Mouse (Mus musculus) adrenal gland, postnatal 4 days (tissue): Measurements from ENCODE around the gene Slc24a3. TPM values are rescaled to one million over a fixed set of nuclear protein-coding genes. Genes with fewer than 3 reads are reported as not detected.
A peak's percentile ranks its signal among the peaks of the same experiment; 100 is the strongest.

Experiments
- DNase-seq, 2 experiments: peaks; one replicate each; pipeline ENCODE4 v3.0.0; 2021 to 2022; ENCODE audit warnings: low spot score in 2 of 2, mixed read lengths in 2 of 2
- total RNA-seq, 2 experiments: library from RNA; stranded (reverse); gene quantifications; 2 replicates each; pipeline ENCODE4 v1.2.3; 2021

Gene Slc24a3
- total RNA-seq, 2 experiments from 2014 or later: 14.4 to 18.3 TPM

- no peak for DNase-seq
These were observed 443.5 kb downstream of the Slc24a3 start for GRCm38 (mm10) chr2:145610796-145611705.

GRCm38 (mm10) chr2:145612937-145613336 is 445.4 kb downstream of the Slc24a3 start:
- no peak for DNase-seq

DNA sequence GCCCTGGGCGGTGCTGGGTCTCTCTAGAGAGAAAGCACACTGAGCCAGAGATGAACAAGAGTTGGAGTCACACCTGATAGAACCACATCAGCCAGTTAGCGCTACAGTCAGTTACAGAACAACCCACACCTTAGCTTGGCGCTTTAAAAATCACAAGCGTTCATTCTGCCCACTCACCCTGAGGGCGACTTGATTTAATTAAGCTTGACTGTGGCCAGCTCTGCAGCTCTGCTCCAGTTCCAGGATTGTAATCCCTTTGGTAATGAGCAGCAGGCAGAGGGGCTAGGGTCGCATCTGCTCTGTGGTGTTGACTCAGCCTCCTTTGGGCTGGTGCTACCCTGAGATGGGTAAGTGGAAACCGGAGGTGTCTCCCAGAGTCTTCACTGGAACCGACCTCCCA is 446.2 kb downstream of the Slc24a3 start:
- DNase-seq: no peak

DNA sequence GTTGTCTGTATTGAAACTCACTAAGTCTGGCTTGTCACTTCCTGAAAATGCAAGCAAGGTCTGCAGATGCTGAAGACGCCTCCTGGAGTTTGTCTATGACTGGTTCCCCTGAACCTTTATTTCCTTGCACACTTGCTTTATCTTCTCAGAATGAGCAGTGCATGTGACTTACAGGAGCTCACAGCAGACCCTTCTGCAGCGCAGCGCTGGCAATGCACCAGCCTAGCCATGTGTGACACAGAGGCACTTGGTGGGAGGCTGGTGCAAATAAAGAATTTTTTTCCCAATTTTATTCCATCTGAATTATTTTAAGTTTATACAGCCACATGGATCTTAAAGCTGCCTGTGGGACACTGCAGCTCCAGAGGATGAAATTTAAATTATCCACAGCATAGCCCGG is 452.1 kb downstream of the Slc24a3 start:
- DNase-seq: no peak

DNA sequence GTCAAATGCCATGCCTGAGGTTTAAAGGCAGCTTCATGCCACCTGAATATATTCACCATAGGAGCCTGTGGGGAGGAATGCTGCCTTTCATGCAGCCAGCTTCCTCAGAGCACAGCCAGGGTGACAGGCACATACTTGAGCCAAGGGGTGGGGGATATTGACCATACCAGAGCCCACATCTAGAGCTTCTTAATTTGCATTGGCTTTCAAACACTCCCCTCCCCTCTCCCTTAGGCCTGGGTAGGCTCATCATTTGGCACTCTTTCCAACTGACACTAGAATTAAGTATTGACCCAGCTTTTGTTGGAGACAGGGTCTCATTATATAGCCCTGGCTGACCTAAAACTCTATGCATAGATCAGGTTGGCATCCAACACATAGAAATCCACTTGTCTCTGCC is 453.2 kb downstream of the Slc24a3 start:
- DNase-seq: no peak

DNA sequence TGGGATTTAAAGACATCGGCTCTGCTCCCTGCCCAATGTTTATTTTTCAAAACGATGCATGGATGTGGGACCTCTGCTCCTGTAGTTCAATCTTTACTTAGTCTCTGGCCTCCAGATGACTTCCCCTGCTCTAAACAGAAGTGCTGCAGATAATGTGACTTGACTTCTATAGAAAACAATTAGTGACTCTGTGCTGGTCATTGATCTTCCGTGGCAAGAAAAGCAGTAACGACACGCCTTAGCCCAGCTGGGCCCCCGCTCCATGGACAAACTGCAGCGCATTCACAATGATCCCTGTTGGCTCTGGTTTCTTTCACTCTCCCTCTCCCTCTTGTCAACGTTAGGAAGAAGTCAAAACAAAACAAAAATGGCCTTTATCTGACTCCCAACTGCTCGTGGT is 453.6 kb downstream of the Slc24a3 start:
- no peak for DNase-seq

DNA sequence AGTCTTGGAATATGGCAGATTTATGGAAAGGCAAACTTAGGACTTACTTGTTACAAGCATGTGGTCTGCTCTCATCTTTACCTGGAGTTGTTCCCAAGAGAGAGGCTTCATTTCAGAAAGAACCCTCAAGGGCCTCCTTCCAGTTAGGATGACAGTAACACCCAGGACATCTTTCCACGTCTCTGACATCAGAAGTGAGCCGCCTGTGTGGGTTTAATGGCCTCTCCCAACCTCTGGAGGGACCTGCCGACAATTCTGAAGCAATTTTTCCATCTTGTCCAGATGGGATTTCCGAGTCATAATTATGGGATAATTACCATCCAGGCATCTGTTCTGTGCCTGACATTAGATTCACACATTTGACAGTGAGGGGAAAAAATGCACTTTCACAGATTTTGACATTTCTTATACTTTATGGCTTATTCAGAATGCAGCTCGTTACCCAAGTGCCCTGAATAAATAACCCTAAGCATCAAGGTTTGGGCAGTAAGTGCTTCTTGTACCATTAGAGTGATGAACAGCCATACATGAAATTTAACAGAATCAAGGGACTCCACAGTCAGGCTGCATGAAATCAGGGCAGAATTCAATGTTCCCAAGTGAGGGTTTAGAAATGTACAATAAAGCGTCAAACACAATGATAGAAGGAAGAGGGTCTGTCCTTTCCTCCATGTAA is 463.7 kb downstream of the Slc24a3 start:
- no peak for DNase-seq

DNA sequence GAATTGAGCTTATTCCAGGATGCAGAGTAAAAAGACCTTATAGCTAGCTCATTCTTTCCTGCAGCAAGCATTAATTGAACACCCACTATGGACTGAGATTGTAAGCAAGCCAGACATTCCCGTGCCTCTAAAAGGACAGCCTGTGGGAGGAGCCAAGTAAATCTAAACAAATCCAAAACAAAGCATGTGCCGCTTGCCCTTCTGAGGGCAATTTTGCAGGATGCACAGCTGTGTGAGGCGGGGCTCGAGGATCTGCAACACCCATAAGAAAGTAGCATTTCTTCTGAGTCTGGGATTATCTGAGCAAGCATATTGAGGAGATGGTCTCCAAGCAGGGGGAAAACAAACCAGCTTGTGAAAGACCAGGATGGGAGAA is 464.2 kb downstream of the Slc24a3 start:
- no peak for DNase-seq

GRCm38 (mm10) chr2:145633811-145634210 is 466.3 kb downstream of the Slc24a3 start:
- DNase-seq: no peak

DNA sequence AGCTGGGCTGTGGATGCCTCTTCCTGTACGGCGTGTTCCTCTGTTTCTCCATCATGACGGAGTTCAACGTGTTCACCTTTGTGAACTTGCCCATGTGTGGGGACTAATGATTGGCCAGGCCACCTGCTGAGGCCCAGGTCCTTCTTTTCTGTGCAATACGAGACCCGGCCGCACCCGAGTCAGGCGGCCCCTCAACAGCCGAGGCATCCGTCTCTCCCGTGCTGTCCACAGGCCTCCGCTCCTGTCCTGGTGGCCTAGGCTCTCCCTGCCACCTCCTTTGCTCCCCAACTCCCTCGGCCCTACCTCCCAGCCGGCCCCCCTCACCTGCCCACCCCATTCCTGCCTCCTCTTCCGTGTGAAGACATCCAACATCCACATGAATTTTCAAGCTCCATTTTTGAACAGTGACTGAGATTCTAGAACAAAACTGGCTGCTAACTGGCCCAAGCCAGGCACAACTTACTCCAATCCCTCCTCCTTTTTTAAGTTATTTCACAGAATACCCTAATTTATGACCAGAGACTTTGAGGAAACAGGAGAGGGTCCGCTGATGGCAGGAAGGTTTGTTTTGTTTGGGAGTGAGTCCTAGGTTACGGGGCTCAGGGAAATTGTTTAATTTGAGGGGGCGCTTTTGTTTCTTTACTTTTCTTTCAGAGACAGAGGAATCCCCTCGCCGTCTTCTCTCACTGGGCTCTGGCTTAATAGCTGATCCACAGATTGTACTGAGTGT is 472.9 kb downstream of the Slc24a3 start:
- DNase-seq: no peak

DNA sequence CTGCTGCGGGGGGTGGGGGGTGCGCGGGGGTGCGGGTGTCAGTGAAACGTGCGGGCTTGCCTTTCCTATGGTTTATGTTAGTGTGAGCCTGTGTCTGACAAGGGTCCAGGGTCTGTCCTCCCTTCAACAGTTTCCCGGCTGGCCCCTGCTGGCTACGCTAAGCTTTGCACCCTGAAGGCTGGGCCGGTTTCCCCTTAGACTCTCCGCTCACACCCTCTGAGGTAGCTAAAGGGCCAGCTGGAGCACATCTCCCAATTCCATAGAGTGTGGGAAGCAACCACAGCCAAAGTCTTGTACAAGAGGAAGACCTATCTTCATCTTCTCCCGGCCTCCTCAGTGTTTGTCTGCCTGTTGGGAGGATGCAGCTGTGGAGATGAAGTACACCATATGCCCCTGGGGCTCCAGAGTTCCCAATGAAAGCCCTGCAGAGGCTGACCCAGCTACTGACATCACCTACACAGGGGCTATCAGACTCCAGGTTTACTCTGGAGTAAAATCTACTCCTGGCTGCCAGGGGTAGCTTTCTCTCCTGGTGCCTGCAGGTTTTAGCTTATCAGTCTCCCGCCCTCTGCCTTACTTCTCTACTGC is 487.9 kb downstream of the Slc24a3 start:
- no peak for DNase-seq

DNA sequence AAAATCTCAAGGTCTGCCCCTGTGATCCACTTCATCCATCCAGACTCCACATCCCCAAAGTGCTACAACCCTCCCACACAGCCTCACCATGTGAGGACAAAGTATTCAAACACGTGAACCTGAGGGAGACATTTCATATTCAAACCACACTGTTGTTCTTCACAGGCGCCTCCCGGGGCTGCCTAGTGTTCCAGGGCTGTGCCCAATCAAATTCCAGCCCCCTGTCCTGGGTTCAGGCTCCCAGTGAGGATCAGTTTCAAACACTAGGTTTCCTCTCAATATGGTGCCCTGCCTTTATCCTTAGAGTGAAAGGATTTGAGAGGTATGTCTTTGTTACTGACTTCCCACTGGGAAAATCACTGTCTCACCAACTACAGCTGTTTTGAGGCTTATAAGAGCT is 488.6 kb downstream of the Slc24a3 start:
- DNase-seq: no peak

DNA sequence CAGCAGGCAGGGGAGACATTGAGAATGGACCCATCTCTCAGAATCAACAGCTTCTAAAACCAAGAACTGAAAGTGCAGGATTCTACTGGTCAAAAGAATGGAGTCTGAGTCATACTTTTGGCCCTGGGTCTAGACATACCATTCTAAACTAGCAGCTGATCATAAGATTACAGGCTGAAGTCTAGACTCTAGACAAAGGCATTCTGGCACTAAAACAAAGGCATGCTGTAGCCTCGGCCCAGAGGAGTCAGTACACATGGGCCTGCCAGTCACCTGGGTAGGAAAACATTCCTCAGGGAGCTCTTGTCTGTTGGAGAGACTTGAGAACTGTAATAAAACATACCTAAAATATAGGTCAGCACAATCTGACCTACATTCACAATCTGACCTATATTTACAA is 489.2 kb downstream of the Slc24a3 start:
- no peak for DNase-seq

GRCm38 (mm10) chr2:145661242-145661641 is 493.7 kb downstream of the Slc24a3 start:
- DNase-seq: no peak

DNA sequence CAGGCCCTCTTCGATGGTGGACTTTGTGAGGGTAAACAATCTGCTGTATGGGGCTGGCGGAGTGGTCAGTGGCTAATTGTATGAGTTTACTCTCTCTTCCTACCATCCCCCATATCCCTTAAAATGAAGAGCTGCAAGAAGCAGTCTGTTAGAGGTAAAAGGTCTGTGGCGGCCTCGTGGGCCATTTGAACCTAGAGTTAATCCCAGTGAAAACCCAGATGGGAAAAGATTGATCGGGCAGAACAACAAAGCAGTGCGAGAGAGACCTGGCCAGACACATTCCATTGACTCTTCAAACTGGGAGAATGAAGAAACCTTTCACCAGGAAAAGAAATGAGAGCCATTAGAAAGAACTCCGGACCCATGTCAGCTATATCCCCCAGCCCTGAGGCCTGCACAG is 496.3 kb downstream of the Slc24a3 start:
- no peak for DNase-seq

DNA sequence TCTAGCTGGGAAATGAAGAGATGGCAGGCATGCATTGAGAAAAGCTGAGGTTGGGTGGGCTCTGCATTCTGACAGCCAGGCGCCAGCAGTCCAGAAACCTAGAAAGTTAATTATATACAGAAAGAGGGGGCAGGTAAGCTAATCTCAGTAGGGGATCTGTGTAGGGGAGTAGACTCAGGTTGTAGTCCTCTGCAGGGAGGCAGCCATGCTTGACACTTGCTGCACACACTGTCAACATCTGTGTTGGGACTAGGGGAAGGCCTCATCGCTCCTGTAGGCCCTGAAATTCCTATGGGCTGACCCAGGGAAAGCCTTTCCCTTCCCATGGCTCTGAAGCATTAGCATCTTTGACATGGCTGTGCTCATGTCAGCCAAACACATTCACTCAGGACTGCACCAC is 496.8 kb downstream of the Slc24a3 start:
- no peak for DNase-seq

DNA sequence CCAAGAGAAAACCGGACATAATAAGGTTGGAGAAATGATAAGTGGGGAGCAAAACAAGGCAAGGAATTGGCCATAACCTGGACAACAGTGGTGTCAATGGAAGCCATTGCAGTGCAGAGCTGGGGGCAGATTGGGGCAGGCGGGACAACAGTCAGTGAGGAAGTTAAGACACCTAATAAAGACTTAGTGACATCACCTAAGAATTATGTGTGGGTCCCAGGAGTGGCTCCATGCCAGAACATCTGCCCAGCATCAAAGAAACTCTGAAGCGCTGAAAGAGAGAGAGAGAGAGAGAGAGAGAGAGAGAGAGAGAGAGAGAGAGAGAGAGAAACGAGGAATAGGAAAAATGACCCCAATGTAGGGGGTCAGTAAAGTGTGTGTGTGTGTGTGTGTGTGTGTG is 500.6 kb downstream of the Slc24a3 start:
- DNase-seq: no peak

- no peak for DNase-seq
These were observed 502.6 kb downstream of the Slc24a3 start for GRCm38 (mm10) chr2:145670131-145670530.

DNA sequence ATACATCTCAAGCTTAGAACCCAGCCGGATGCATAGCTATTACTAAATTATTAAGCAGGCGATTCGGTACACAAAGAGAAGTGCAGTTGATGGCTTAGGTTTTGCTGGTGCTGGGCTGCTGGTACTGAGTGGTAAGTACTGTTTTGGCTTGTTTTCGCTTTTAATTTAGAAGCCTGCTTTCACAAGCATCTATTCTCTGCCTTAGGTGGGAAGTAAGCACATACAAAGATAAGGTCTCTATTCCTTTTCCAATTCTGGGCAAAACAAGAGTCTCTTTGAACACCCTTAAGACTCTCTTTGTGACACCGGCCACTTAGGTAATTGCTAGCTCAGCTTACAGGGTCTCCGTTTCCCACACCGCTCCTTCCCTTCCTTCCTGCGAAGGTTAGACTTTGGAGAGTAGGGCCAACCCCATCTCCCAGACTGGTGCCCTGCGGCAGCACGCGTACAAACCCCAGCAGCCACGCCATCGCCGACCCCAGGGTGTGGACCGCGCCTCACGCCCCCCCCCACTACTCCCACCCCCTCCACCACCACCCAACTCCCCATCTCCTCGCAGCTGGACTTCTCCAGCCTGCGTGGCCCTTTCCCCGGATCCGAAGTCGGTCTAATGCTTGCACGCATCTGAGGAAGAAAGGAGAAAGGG is 507.1 kb downstream of the Slc24a3 start:
- DNase-seq: no peak

DNA sequence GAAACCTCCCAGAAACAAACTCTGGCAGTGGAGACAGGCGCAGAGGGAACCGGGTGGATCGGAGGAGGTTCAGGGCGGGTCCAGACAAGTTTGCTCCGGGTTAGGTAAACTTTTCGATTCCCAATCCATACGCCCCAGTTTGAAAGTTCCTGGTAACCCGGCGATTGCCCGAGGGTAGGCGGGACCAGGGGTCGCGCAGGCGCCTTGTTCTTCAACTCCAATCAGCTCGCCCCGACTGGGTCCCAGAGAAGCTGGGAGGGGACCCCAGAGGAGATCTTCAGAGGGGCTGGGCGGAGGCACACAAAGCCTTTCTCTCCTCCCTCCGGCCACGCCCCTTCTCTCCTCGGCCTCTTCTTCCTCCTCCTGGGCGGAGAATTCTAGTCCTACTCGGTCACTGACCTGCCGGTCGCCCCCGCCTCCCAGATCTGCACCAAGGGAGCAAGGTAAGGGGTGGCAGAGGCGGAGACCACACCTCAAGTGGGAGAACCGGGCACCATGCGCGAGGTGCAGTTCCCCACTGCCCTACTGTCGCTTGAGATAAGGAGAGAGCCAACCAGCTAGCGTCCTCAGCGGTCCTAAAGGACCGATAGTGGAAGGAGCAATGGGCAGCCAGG is 507.7 kb downstream of the Slc24a3 start, which contains the start of gene Rin2:
Gene Rin2, plus strand, starts transcription at position 74 of the 614 bp plus-strand sequence.
- DNase-seq: peak; percentile 26 to 58
